Mouse (Mus musculus) bone marrow macrophage, adult 2 months (primary cell): ENCODE measurements at regions not wholly inside any gene's neighbourhood (a gene's known extent, or its start where the extent isn't known, plus 50 kb on each side); places are given as distances from the start of the nearest gene placed in this dataset.

Experiments
- H3K27ac ChIP-seq: 2 replicates; pipeline ENCODE4 v1.5.1; 2012; ENCODE audit warnings: low read depth, low read length; ENCODE audit not compliant: insufficient read depth
- H3K4me1 ChIP-seq: 2 replicates; pipeline ENCODE4 v1.6.1; 2012; ENCODE audit warnings: low read length; ENCODE audit not compliant: control insufficient read depth, insufficient read depth
- H3K4me3 ChIP-seq: 2 replicates; pipeline ENCODE4 v1.5.1; 2012; ENCODE audit warnings: mild to moderate bottlenecking, low read length, moderate library complexity; ENCODE audit not compliant: insufficient read depth
- CTCF ChIP-seq: IDR thresholded peaks from 2 replicates; pipeline ENCODE4 v1.5.1; 2012; ENCODE audit warnings: low read depth, mild to moderate bottlenecking, low read length, moderate library complexity
- POLR2A ChIP-seq: IDR thresholded peaks from 2 replicates; pipeline ENCODE4 v1.6.1; 2012; ENCODE audit warnings: mild to moderate bottlenecking, low read depth, low read length, borderline replicate concordance

GRCm38 (mm10) chr4:12578102-12578501 is 406.3 kb upstream of the Fam92a start:
- no peaks in the 10 kb centered on the region for H3K4me1 ChIP-seq
- no peak overlapping the region for H3K4me3 ChIP-seq
- TF ChIP-seq CTCF (no peak), POLR2A (no peak)
- H3K27ac ChIP-seq = no peak overlapping the region

- Histone ChIP-seq H3K27ac (no peak overlapping the region), H3K4me1 (no peaks in the 10 kb centered on the region), H3K4me3 (no peak overlapping the region)
- TF ChIP-seq POLR2A (no peak), CTCF (no peak)
Measured at GRCm38 (mm10) chr4:12571881-12572280, 400.1 kb upstream of the Fam92a start.

GRCm38 (mm10) chr4:12570689-12571088 is 398.9 kb upstream of the Fam92a start:
- H3K4me1 ChIP-seq = no peaks in the 10 kb centered on the region
- no peak overlapping the region for H3K27ac ChIP-seq
- no peak for TF ChIP-seq CTCF
- H3K4me3 ChIP-seq = no peak overlapping the region

GRCm38 (mm10) chr4:12567643-12568042 is 395.8 kb upstream of the Fam92a start:
- no peak overlapping the region for H3K4me3 ChIP-seq
- TF ChIP-seq CTCF (no peak), POLR2A (no peak)
- H3K4me1 ChIP-seq = no peaks in the 10 kb centered on the region
- no peak overlapping the region for H3K27ac ChIP-seq

- TF ChIP-seq CTCF (no peak), POLR2A (no peak)
- no peak overlapping the region for H3K4me3 ChIP-seq
Measured at GRCm38 (mm10) chr4:12563016-12563415, 391.2 kb upstream of the Fam92a start.

GRCm38 (mm10) chr4:12560546-12560945 is 388.7 kb upstream of the Fam92a start:
- Histone ChIP-seq H3K27ac (no peak overlapping the region), H3K4me1 (no peaks in the 10 kb centered on the region), H3K4me3 (no peak overlapping the region)
- no peak for TF ChIP-seq POLR2A
- TF ChIP-seq CTCF = no peak

More at GRCm38 (mm10) chr4:12563016-12563415, 391.2 kb upstream of the Fam92a start:
- H3K27ac ChIP-seq = no peak overlapping the region
- no peaks in the 10 kb centered on the region for H3K4me1 ChIP-seq

- H3K4me3 ChIP-seq = no peak overlapping the region
- H3K27ac ChIP-seq = no peak overlapping the region
- TF ChIP-seq CTCF (no peak), POLR2A (no peak)
- no peaks in the 10 kb centered on the region for H3K4me1 ChIP-seq
Measured at GRCm38 (mm10) chr4:12560015-12560414, 388.2 kb upstream of the Fam92a start.

- TF ChIP-seq POLR2A = no peak
- TF ChIP-seq CTCF = no peak
- Histone ChIP-seq H3K27ac (no peak overlapping the region), H3K4me1 (no peaks in the 10 kb centered on the region), H3K4me3 (no peak overlapping the region)
Measured at GRCm38 (mm10) chr4:12557105-12557504, 385.3 kb upstream of the Fam92a start.

- Histone ChIP-seq H3K4me1 (no peaks in the 10 kb centered on the region), H3K27ac (no peak overlapping the region), H3K4me3 (no peak overlapping the region)
- TF ChIP-seq POLR2A (no peak), CTCF (no peak)
Measured at GRCm38 (mm10) chr4:12549265-12549664, 377.4 kb upstream of the Fam92a start.

- TF ChIP-seq CTCF (no peak), POLR2A (no peak)
- no peak overlapping the region for H3K27ac ChIP-seq
- no peak overlapping the region for H3K4me3 ChIP-seq
- peaks cover 4% of the 10 kb centered on the region for H3K4me1 ChIP-seq
Measured at GRCm38 (mm10) chr4:12543906-12544305, 372.1 kb upstream of the Fam92a start.

GRCm38 (mm10) chr4:12541508-12541907 is 369.7 kb upstream of the Fam92a start:
- H3K4me3 ChIP-seq = no peak overlapping the region
- TF ChIP-seq POLR2A (no peak), CTCF (no peak)
- peaks cover 4% of the 10 kb centered on the region for H3K4me1 ChIP-seq
- H3K27ac ChIP-seq = no peak overlapping the region
